Mouse (Mus musculus) cerebellum, adult 2 months (tissue): ENCODE measurements around the gene Arhgap45. TPM values are rescaled to one million over a fixed set of nuclear protein-coding genes. Genes with fewer than 3 reads are reported as not detected.

Source experiments
- DNase-seq, 2 experiments: peaks; one replicate each; pipeline ENCODE4 v3.0.0; 2021
- H3K27ac ChIP-seq: fragments of 200-500 bp; 2 replicates; pipeline ENCODE4 v1.5.1; 2012; ENCODE audit warnings: low read length, control low read depth, inconsistent platforms; ENCODE audit not compliant: insufficient read depth
- H3K27me3 ChIP-seq: fragments of 200-500 bp; 2 replicates; pipeline ENCODE4 v1.6.1; 2012; ENCODE audit warnings: inconsistent platforms, mild to moderate bottlenecking, low read length, moderate library complexity; ENCODE audit not compliant: control insufficient read depth, insufficient read depth
- H3K4me1 ChIP-seq: fragments of 200-500 bp; 2 replicates; pipeline ENCODE4 v1.6.1; 2011; ENCODE audit warnings: low read length; ENCODE audit not compliant: control insufficient read depth, insufficient read depth
- H3K4me3 ChIP-seq: fragments of 200-500 bp; replicated peaks from 2 replicates; pipeline ENCODE3; 2011; ENCODE audit warnings: mild to moderate bottlenecking, low read depth, low read length, control low read depth; ENCODE audit not compliant: insufficient read depth
- CTCF ChIP-seq: fragments of 200-500 bp; IDR thresholded peaks from 2 replicates; pipeline ENCODE4 v1.5.1; 2011; ENCODE audit warnings: low read depth, mild to moderate bottlenecking, control low read depth, low read length, moderate library complexity, borderline replicate concordance; ENCODE audit not compliant: insufficient read depth
- POLR2A ChIP-seq: fragments of 200-500 bp; IDR thresholded peaks from 2 replicates; pipeline ENCODE4 v1.6.1; 2011; ENCODE audit warnings: low read length, control low read depth, borderline replicate concordance; ENCODE audit not compliant: insufficient read depth
- WGBS: fragments of 180-500 bp; shearing (Covaris S2); methylation state at CpG from one replicate; pipeline ENCODE4 v1.1.7; 2018; 5-methylcytosine and 5-hydroxymethylcytosine counted together
- polyA plus RNA-seq: library from polyadenylated mRNA; depleted of rRNA; stranded (reverse); fragments of >200 nt; gene quantifications from 2 replicates; pipeline ENCODE4 v1.2.3, GENCODE M21; 2012

Arhgap45 gene
- polyA plus RNA-seq, 1 experiment, result 2.7 TPM

DNA sequence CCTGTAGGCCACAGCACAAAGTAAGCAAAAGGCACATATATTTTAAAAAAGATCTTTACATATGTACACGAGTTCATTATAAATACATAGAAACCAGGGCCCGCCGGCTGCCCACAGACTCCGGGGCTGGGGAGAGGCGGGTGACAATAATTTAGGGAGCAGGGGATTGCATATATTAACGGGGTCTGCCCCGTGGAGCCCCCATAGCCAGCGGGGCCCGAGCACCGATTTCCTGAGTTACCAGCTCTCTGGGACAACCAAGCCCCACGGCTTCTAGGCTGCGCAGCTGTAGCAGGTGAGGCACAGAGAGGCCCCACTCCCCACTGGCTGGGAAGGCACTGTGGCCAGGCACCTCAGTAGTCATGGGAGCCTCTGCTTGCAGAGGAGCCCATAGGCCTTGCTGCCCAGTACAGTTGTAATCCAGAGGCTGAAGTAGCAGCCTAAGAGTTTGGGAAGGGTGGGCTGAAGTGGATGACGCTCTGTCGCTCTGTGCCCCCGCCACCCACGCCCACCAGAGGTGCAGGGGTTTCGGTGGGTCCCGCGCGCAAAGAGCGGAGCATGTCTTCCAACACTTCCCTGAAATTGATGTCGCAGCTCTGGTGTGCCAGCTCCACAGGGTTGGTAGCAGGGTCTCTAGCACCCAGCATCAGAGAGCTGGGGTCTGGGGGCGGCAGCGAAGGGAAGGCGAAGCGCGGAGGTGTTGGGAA, 40.7 kb downstream of the Arhgap45 start:
- no peaks in the 10 kb centered on the region for H3K27me3 ChIP-seq
- H3K27ac ChIP-seq, result no peak overlapping the region
- TF ChIP-seq POLR2A (no peak), CTCF (no peak)
- 87% methylated on average over 27 of the region's 27 CpGs for WGBS
- no peak overlapping the region for H3K4me3 ChIP-seq
- peaks cover 16% of the 10 kb centered on the region; the same call in 1 of the 2 replicates for H3K4me1 ChIP-seq
- no peak for DNase-seq

DNA sequence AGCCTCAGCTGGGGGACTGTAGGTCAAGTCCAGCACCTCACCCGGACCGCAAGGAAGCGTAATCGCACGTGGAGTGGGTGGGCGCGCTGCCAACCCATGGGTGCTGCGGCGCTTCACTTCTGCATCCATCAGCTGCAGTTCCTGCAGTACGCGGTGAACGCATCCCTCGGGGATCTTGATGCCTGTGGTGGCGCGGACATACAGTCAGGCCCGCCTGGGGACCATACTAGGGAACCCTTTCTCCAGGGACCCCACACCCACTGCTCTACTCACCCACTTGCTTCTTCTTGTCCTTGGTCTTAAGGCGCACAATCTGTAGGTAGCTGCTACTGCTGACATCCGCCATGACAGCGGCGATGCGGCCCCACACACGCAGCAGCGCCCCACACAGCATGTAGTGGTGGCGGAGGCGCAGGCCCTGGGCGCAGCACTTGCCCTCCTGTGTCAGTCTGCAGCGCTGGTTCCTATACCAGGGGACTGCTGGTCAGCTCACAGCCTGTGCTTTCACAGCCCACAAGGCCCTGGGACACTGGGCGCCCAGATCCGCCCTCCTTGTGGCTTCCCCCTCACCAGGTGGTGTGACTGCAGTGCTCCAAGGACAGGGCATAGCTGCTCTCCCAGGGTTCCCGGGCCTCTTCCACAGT, 41.4 kb downstream of the Arhgap45 start:
- H3K4me3 ChIP-seq, result no peak overlapping the region
- DNase-seq, result no peak
- WGBS, result 63% methylated on average over 30 of the region's 30 CpGs
- TF ChIP-seq POLR2A (no peak), CTCF (no peak)
- H3K27me3 ChIP-seq, result no peaks in the 10 kb centered on the region
- H3K4me1 ChIP-seq, result peaks cover 16% of the 10 kb centered on the region; the same call in 1 of the 2 replicates
- no peak overlapping the region for H3K27ac ChIP-seq

DNA sequence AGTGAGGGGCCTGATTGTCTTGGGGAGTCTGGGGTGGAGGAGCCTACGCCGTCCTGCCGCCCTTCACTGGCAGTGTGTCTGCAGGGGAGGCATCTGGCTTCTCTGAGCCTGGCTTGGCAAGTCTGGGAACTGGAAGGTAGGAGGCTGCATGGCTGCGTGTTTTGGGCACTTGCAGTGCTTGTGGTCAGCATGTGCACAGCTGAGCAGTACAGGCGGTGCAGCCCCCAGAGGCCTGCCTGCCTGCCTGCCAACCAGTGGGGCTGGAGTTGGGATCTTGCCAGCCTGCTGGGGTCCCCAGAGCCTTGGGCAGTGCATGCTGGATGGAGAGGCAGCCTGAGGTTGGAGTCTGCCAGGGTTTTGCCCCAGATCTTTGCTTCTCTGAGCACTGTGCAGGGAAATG, 46.7 kb downstream of the Arhgap45 start:
- Histone ChIP-seq H3K27ac (no peak overlapping the region), H3K4me1 (no peaks in the 10 kb centered on the region; the same call in 1 of the 2 replicates), H3K27me3 (no peaks in the 10 kb centered on the region), H3K4me3 (no peak overlapping the region)
- DNase-seq, result no peak
- TF ChIP-seq CTCF, result no peak
- no peak for TF ChIP-seq POLR2A
- 60% methylated on average over 5 of the region's 5 CpGs for WGBS

- Histone ChIP-seq H3K27me3 (no peaks in the 10 kb centered on the region), H3K4me1 (no peaks in the 10 kb centered on the region; the same call in none of the 2 replicates), H3K27ac (no peak overlapping the region), H3K4me3 (no peak overlapping the region)
- WGBS, result 68% methylated on average over 23 of the region's 23 CpGs
- no peak for DNase-seq
- TF ChIP-seq POLR2A (no peak), CTCF (no peak)
These were observed 47.6 kb downstream of the Arhgap45 start for GRCm38 (mm10) chr10:80063877-80064650.

DNA sequence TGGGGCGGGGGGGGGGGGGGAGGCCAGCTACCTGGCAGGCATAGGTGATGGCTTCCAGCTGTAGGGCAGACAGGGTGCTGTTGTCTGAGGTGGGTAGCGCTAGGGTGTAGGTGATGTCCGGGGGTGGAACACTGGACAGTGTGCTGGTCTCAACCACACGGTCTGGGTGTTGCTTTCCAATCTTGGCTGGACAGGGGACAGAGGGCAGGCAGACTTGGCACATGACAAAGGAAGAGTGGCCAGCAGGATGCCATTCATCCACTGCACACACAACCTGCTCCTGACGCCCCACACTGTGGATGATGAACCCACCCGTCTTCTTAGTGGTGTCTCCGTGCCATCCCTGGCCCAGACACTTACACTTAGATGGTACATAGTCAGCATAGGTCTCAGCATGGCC, 52.8 kb downstream of the Arhgap45 start:
- H3K4me1 ChIP-seq, result peaks cover 34% of the 10 kb centered on the region
- TF ChIP-seq CTCF (no peak), POLR2A (no peak)
- no peak overlapping the region for H3K27ac ChIP-seq
- no peak overlapping the region for H3K4me3 ChIP-seq
- WGBS, result 22% methylated on average over 6 of the region's 7 CpGs
- H3K27me3 ChIP-seq, result no peaks in the 10 kb centered on the region
- DNase-seq, result no peak

GRCm38 (mm10) chr10:80069948-80070450, 53.5 kb downstream of the Arhgap45 start:
- Histone ChIP-seq H3K27me3 (no peaks in the 10 kb centered on the region), H3K4me1 (peaks cover 38% of the 10 kb centered on the region), H3K4me3 (no peak overlapping the region), H3K27ac (no peak overlapping the region)
- TF ChIP-seq CTCF, result no peak
- TF ChIP-seq POLR2A, result no peak
- no peak for DNase-seq
- 82% methylated on average over 4 of the region's 4 CpGs for WGBS

DNA sequence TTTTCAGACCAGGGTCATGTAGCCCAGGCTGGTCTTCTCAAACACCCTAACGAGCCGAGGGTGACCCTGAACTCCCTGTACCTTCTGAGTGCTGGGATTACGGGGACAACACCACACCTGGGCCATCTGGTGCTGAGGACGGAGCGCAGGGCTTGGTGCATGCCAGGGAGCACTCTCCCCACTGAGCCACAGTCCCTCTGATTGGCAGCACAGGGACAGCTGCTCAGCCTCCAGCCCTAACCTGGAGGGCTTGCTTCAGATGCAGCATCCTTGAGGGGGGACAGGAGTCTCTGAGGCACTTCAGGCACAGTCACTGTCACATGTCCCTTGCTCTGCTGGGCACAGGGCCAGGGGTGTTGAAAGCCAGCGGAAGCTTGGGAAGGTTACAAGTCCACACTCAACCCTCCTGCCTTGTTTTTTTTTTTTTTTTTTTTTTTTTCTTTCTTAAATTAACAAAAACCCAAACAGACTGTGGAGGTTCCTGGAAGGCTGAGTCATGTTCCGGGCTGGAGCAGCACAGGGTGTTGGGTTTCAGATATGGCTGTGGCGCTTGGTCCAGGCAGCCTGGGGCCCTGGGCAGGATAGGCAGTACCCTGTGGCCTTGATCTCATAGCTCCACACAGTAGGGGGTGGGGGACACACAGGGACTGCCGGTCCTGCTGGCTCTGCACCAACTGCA, 54.5 kb downstream of the Arhgap45 start:
- 10% methylated on average over 9 of the region's 9 CpGs for WGBS
- H3K4me1 ChIP-seq, result peaks cover 44% of the 10 kb centered on the region
- no peak overlapping the region for H3K4me3 ChIP-seq
- H3K27me3 ChIP-seq, result no peaks in the 10 kb centered on the region
- peak; percentile 86 to 90 for DNase-seq
- peak overlapping the region; percentile 78 for H3K27ac ChIP-seq
- TF ChIP-seq POLR2A (no peak), CTCF (no peak)
